Mouse (Mus musculus): ENCODE data around the gene Dus3l. TPM values are rescaled to one million over a fixed set of nuclear protein-coding genes. Genes with fewer than 3 reads are reported as not detected.

The Dus3l gene
- polyA plus RNA-seq, 1 experiment from 2014 or later, result 41.9 TPM

GRCm38 (mm10) chr17:56769950-56770349, 5.4 kb downstream of the Dus3l start, which contains the start of gene Prr22:
Prr22 (plus strand) TSS chr17:56770250.
- 94% methylated on average over 5 of the region's 5 CpGs for WGBS
- Histone ChIP-seq H3K4me3 (replicated peaks; ENCODE audit: low read length) (no peak within 1 kb of the TSS), H3K4me1 (ENCODE audit: control insufficient read depth, insufficient read depth, low read length) (peaks cover 5% of the 10 kb centered on the region), H3K36me3 (ENCODE audit: control insufficient read depth, insufficient read depth, low read length) (peaks cover 26% of the 10 kb centered on the region), H3K4me2 (ENCODE audit: low read depth, low read length) (no peak within 1 kb of the TSS), H3K9ac (ENCODE audit: low read length) (no peak within 1 kb of the TSS), H3K27me3 (ENCODE audit: control insufficient read depth, insufficient read depth, low read length) (no peaks in the 10 kb centered on the region), H3K9me3 (replicated peaks; ENCODE audit: control insufficient read depth, low read length) (no peaks in the 10 kb centered on the region), H3K27ac (ENCODE audit: low read length) (no peak within 1 kb of the TSS)
- ATAC-seq (ENCODE audit: insufficient read depth, low FRiP score), result no peak

DNA sequence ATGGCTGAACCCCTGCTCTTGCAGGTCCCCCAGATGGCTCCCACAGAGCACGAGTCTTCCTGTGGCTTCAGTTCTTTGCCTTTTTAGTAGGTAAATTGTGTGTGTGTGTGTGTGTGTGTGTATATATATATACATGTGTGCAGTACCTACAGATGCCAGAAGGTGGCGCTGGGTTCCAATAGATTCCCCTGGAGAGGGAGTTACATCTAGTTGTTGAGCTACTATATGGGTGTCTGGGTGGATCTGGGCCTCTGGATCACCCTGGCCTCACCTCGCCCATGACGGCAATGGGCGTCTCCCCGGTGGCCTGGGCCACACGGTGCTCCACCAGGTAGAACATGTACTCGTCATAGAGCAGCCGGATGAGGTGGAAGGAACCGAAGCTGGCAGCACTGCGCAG, 13.0 kb downstream of the Dus3l start:
- Histone ChIP-seq H3K9me3 (replicated peaks; ENCODE audit: control insufficient read depth, low read length) (peaks cover 6% of the 10 kb centered on the region; the same call in 1 of the 2 replicates), H3K4me2 (ENCODE audit: low read depth, low read length) (no peak overlapping the region), H3K4me1 (ENCODE audit: control insufficient read depth, insufficient read depth, low read length) (peaks cover 6% of the 10 kb centered on the region; the same call in 1 of the 2 replicates), H3K27me3 (ENCODE audit: control insufficient read depth, insufficient read depth, low read length) (no peaks in the 10 kb centered on the region), H3K9ac (ENCODE audit: low read length) (no peak overlapping the region), H3K4me3 (replicated peaks; ENCODE audit: low read length) (no peak overlapping the region), H3K36me3 (ENCODE audit: control insufficient read depth, insufficient read depth, low read length) (peaks cover 8% of the 10 kb centered on the region), H3K27ac (ENCODE audit: low read length) (no peak overlapping the region)
- WGBS, result 95% methylated on average over 11 of the region's 11 CpGs
- ATAC-seq (ENCODE audit: insufficient read depth, low FRiP score), result no peak

DNA sequence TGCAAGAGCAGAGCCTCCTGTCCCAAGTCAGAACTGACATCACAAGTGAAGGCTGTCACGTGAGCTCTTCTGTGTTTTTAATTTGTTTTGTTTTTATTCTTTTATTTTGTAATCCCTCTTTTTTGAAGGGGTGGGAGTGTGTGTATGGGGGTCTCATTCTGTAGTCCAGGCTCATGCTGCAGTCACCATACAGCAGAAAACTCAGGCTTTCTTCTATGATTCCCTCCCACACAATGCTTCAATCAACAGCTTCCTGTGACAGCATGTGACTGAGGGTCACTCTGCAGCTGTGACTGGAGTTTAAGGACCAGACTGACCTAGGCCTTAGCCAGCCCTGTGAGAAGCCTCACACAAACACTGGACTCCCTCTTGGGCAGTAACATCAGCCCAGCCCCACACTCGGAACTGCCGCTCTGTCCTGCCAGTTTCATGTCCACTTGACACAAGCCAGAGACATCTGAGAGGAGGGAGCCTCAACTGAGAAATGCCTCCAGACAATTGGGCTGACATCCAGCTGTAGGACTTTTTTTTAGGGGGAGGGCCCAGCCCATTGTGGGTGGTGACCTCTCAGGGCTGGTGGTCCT, 14.3 kb downstream of the Dus3l start:
- Histone ChIP-seq H3K27me3 (ENCODE audit: control insufficient read depth, insufficient read depth, low read length) (no peaks in the 10 kb centered on the region), H3K4me2 (ENCODE audit: low read depth, low read length) (no peak overlapping the region), H3K27ac (ENCODE audit: low read length) (peak overlapping the region; percentile 26; the same call in 1 of the 2 replicates), H3K9ac (ENCODE audit: low read length) (no peak overlapping the region), H3K4me3 (replicated peaks; ENCODE audit: low read length) (no peak overlapping the region), H3K9me3 (replicated peaks; ENCODE audit: control insufficient read depth, low read length) (peaks cover 6% of the 10 kb centered on the region; the same call in 1 of the 2 replicates), H3K36me3 (ENCODE audit: control insufficient read depth, insufficient read depth, low read length) (peaks cover 8% of the 10 kb centered on the region), H3K4me1 (ENCODE audit: control insufficient read depth, insufficient read depth, low read length) (peaks cover 6% of the 10 kb centered on the region; the same call in 1 of the 2 replicates)
- peak; percentile 81; the same call in 1 of the 2 replicates for ATAC-seq (ENCODE audit: insufficient read depth, low FRiP score)
- 52% methylated on average over 3 of the region's 3 CpGs for WGBS

DNA sequence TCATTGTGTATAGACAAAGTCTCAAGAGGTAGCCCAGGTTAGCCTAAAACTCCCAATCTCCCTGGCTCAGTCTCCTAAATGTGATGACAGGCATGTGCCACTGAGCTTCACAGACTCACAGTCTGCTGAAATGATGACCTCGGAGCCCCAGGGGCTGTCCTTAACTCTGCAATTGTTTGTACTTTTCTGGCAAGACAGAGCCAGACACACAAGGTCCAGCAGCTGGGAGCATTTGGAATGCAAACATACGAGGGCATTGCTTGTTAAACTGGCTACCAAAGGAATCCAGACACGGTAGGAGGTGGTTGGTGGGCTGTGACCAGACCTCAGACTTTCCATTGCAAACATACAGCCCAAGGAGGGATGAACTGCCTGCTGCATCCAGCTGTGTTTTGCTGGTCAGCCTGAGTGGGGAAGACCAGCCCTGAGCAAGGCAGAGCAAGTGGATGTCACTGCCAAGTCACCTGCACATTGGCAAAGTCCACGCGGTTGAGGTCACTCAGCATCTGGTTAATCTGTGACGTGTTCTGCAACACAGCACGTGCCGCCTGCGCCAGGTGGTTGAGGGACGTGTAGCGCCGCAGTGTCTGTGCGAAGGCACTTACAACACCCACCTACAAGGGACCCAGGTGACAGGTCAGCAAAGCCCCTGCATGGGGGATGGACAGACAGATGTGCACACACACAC, 15.9 kb downstream of the Dus3l start:
- no peak overlapping the region for H3K4me3 ChIP-seq (replicated peaks; ENCODE audit: low read length)
- H3K27ac ChIP-seq (ENCODE audit: low read length), result no peak overlapping the region
- no peak overlapping the region for H3K9ac ChIP-seq (ENCODE audit: low read length)
- ATAC-seq (ENCODE audit: insufficient read depth, low FRiP score), result no peak
- H3K27me3 ChIP-seq (ENCODE audit: control insufficient read depth, insufficient read depth, low read length), result no peaks in the 10 kb centered on the region
- peaks cover 8% of the 10 kb centered on the region for H3K36me3 ChIP-seq (ENCODE audit: control insufficient read depth, insufficient read depth, low read length)
- H3K4me1 ChIP-seq (ENCODE audit: control insufficient read depth, insufficient read depth, low read length), result peaks cover 6% of the 10 kb centered on the region; the same call in 1 of the 2 replicates
- no peak overlapping the region for H3K4me2 ChIP-seq (ENCODE audit: low read depth, low read length)
- WGBS, result 71% methylated on average over 13 of the region's 13 CpGs
- peaks cover 6% of the 10 kb centered on the region; the same call in 1 of the 2 replicates for H3K9me3 ChIP-seq (replicated peaks; ENCODE audit: control insufficient read depth, low read length)

DNA sequence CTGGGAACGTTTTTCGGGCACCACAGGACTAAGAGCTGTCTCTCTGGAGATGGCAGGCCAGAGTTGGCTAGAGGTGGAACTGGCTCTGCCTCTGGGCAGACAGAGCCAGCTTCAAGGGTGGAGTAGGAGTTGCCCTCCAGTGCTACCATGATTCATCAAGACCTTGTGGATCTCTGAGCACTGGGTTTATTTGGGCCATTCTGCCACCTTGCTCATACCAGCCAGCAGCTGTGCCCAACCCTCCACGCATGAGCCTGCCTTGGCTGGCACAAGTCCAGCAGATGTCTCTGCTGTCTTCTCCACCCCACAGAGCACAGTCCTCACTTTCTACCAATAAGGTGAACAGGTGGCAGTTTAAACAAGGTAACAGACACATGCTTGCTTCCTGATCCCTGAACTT, 24.3 kb downstream of the Dus3l start:
- WGBS, result 60% methylated on average over 3 of the region's 3 CpGs
- Histone ChIP-seq H3K4me3 (replicated peaks; ENCODE audit: low read length) (no peak overlapping the region), H3K9ac (ENCODE audit: low read length) (no peak overlapping the region), H3K9me3 (replicated peaks; ENCODE audit: control insufficient read depth, low read length) (no peaks in the 10 kb centered on the region), H3K4me2 (ENCODE audit: low read depth, low read length) (no peak overlapping the region), H3K36me3 (ENCODE audit: control insufficient read depth, insufficient read depth, low read length) (no peaks in the 10 kb centered on the region), H3K4me1 (ENCODE audit: control insufficient read depth, insufficient read depth, low read length) (no peaks in the 10 kb centered on the region), H3K27me3 (ENCODE audit: control insufficient read depth, insufficient read depth, low read length) (no peaks in the 10 kb centered on the region), H3K27ac (ENCODE audit: low read length) (no peak overlapping the region)
- ATAC-seq (ENCODE audit: insufficient read depth, low FRiP score), result no peak

DNA sequence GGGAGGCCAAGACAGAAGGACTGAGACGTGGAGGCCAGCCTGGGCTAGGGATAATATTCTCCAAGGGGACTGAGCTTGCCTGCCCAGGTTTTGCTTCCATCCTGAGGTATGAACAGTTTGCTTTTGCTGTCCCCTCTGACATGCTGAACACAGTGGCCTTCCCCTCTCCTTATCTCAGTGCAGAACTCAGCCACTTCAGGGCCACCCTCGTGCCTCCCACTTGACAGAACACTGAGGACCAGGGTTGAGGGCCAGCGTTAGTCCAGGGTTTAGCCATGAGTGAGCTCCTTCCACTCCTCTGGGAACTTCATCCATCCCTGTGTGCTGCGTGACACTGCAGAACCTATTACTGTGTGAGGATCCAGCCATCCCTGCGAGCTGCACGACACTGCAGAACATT, 24.7 kb downstream of the Dus3l start:
- no peaks in the 10 kb centered on the region for H3K9me3 ChIP-seq (replicated peaks; ENCODE audit: control insufficient read depth, low read length)
- no peaks in the 10 kb centered on the region for H3K36me3 ChIP-seq (ENCODE audit: control insufficient read depth, insufficient read depth, low read length)
- no peak for ATAC-seq (ENCODE audit: insufficient read depth, low FRiP score)
- no peak overlapping the region for H3K27ac ChIP-seq (ENCODE audit: low read length)
- no peaks in the 10 kb centered on the region for H3K27me3 ChIP-seq (ENCODE audit: control insufficient read depth, insufficient read depth, low read length)
- H3K4me1 ChIP-seq (ENCODE audit: control insufficient read depth, insufficient read depth, low read length), result no peaks in the 10 kb centered on the region
- no peak overlapping the region for H3K4me3 ChIP-seq (replicated peaks; ENCODE audit: low read length)
- no peak overlapping the region for H3K4me2 ChIP-seq (ENCODE audit: low read depth, low read length)
- 84% methylated on average over 6 of the region's 6 CpGs for WGBS
- H3K9ac ChIP-seq (ENCODE audit: low read length), result no peak overlapping the region

DNA sequence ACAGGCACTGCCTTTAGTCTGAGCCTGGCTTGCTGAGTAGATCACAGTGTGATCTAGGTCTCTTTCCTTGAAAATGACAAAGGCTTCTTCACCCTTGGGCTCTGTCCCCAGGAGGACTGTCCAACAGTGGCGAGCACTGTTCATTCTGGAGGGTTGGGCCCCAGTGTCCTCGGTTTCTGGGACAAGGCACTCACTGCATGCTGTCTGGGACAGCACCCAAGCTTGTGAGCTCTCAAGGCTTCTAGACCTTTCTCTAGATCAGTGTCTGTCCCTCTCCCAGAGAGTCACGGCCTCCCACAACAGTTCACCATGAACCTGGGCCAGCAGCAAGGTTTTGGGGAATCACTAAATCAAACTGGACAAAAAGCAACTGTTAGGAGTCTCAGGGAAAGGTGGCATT, 28.0 kb downstream of the Dus3l start:
- Histone ChIP-seq H3K9me3 (replicated peaks; ENCODE audit: control insufficient read depth, low read length) (no peaks in the 10 kb centered on the region), H3K4me1 (ENCODE audit: control insufficient read depth, insufficient read depth, low read length) (no peaks in the 10 kb centered on the region), H3K4me3 (replicated peaks; ENCODE audit: low read length) (no peak overlapping the region), H3K36me3 (ENCODE audit: control insufficient read depth, insufficient read depth, low read length) (no peaks in the 10 kb centered on the region), H3K4me2 (ENCODE audit: low read depth, low read length) (no peak overlapping the region), H3K9ac (ENCODE audit: low read length) (no peak overlapping the region), H3K27ac (ENCODE audit: low read length) (no peak overlapping the region), H3K27me3 (ENCODE audit: control insufficient read depth, insufficient read depth, low read length) (no peaks in the 10 kb centered on the region)
- 74% methylated on average over 3 of the region's 3 CpGs for WGBS
- no peak for ATAC-seq (ENCODE audit: insufficient read depth, low FRiP score)

- Histone ChIP-seq H3K4me3 (replicated peaks; ENCODE audit: low read length) (no peak overlapping the region), H3K27ac (ENCODE audit: low read length) (no peak overlapping the region), H3K9ac (ENCODE audit: low read length) (no peak overlapping the region), H3K36me3 (ENCODE audit: control insufficient read depth, insufficient read depth, low read length) (no peaks in the 10 kb centered on the region), H3K4me1 (ENCODE audit: control insufficient read depth, insufficient read depth, low read length) (no peaks in the 10 kb centered on the region), H3K4me2 (ENCODE audit: low read depth, low read length) (no peak overlapping the region), H3K9me3 (replicated peaks; ENCODE audit: control insufficient read depth, low read length) (no peaks in the 10 kb centered on the region), H3K27me3 (ENCODE audit: control insufficient read depth, insufficient read depth, low read length) (no peaks in the 10 kb centered on the region)
- 66% methylated on average over 6 of the region's 6 CpGs for WGBS
- ATAC-seq (ENCODE audit: insufficient read depth, low FRiP score), result no peak
Measured at GRCm38 (mm10) chr17:56793614-56794319, 29.2 kb downstream of the Dus3l start.

DNA sequence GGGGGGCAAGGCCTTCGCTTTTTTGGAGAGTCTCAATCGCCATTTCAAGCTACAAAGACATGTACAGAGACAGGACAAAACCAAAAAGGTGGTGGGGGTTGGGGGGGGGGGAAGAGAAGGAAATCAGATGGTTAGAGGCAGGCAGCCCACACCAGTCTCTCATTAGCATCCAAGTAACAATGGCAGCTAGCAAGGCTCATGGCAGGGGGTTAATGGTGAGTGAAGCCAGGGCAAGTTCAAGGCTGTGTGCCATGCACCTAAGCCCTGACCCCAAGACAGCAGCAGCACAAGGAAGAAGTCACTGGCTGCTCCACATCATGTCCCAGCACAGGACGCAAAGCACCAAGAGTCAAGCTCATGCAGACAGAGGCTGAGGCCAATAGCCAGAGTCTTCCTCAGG, 34.7 kb downstream of the Dus3l start:
- no peak overlapping the region for H3K27ac ChIP-seq (ENCODE audit: low read length)
- WGBS, result 81% methylated on average over 3 of the region's 3 CpGs

More for the DNA sequence above, 34.7 kb downstream of the Dus3l start:
- Histone ChIP-seq H3K27me3 (ENCODE audit: control insufficient read depth, insufficient read depth, low read length) (no peaks in the 10 kb centered on the region), H3K4me3 (replicated peaks; ENCODE audit: low read length) (no peak overlapping the region), H3K9ac (ENCODE audit: low read length) (no peak overlapping the region), H3K4me1 (ENCODE audit: control insufficient read depth, insufficient read depth, low read length) (no peaks in the 10 kb centered on the region), H3K9me3 (replicated peaks; ENCODE audit: control insufficient read depth, low read length) (no peaks in the 10 kb centered on the region), H3K4me2 (ENCODE audit: low read depth, low read length) (no peak overlapping the region), H3K36me3 (ENCODE audit: control insufficient read depth, insufficient read depth, low read length) (no peaks in the 10 kb centered on the region)
- no peak for ATAC-seq (ENCODE audit: insufficient read depth, low FRiP score)

Data from stomach, embryonic 16.5 days (tissue).